Mouse (Mus musculus) gonadal fat pad, adult 2 months (tissue): ENCODE measurements around the gene Ahcyl1. TPM values are rescaled to one million over a fixed set of nuclear protein-coding genes. Genes with fewer than 3 reads are reported as not detected.

Experiments
- polyA plus RNA-seq: library from polyadenylated mRNA; depleted of rRNA; stranded (reverse); fragments of >200 nt; gene quantifications from 2 replicates; pipeline ENCODE4 v1.2.3, GENCODE M21; 2012; rRNA removed

The Ahcyl1 gene
- polyA plus RNA-seq, 1 experiment = 89.6 TPM

Other genes with a start within 250 kb of the Ahcyl1 start
- gene Kcnc4, start 237.0 kb downstream of the Ahcyl1 start, polyA plus RNA-seq = 25.9 and 26.3 TPM in 2 replicates
- gene Slc6a17, start 178.5 kb downstream of the Ahcyl1 start, polyA plus RNA-seq = 6.5 and 9.1 TPM in 2 replicates
- gene Ubl4b, start 141.5 kb downstream of the Ahcyl1 start, polyA plus RNA-seq = 2.7 and 3.6 TPM in 2 replicates
- gene Alx3, start 101.5 kb downstream of the Ahcyl1 start, polyA plus RNA-seq = not detected in 2 replicates
- not detected in 2 replicates for gene Gm10961, start 65.2 kb downstream of the Ahcyl1 start, polyA plus RNA-seq
- gene Strip1, start 64.9 kb downstream of the Ahcyl1 start, polyA plus RNA-seq = 46.3 and 52.2 TPM in 2 replicates
- gene Csf1, start 63.9 kb upstream of the Ahcyl1 start, polyA plus RNA-seq = 22.9 and 27.6 TPM in 2 replicates
- 0.38 and 0.52 TPM in 2 replicates for gene Eps8l3, start 180.7 kb upstream of the Ahcyl1 start, polyA plus RNA-seq
- 163 and 175 TPM in 2 replicates for gene Gstm5, start 199.3 kb upstream of the Ahcyl1 start, polyA plus RNA-seq
- gene Gstm7, start 235.3 kb upstream of the Ahcyl1 start, polyA plus RNA-seq = 973 and 992 TPM in 2 replicates
- gene Gstm6, start 247.2 kb upstream of the Ahcyl1 start, polyA plus RNA-seq = 96.3 and 174 TPM in 2 replicates